Mouse (Mus musculus): ENCODE measurements around the gene Adssl1.

Gene Adssl1

GRCm38 (mm10) chr12:112653157-112653824 is 33.4 kb downstream of the Adssl1 start:
- DNase-seq (ENCODE audit: low spot score in 2 of 2), result peak; percentile 73 to 81

GRCm38 (mm10) chr12:112654076-112654475 is 34.2 kb downstream of the Adssl1 start:
- no peak for DNase-seq (ENCODE audit: low spot score in 2 of 2)

GRCm38 (mm10) chr12:112658619-112659018 is 38.8 kb downstream of the Adssl1 start:
- DNase-seq (ENCODE audit: low spot score in 2 of 2), result no peak

GRCm38 (mm10) chr12:112659109-112659508 is 39.3 kb downstream of the Adssl1 start:
- DNase-seq (ENCODE audit: low spot score in 2 of 2), result peak; percentile 51 to 73

- no peak for DNase-seq (ENCODE audit: low spot score in 2 of 2)
These were observed 40.9 kb downstream of the Adssl1 start for GRCm38 (mm10) chr12:112660576-112661326.

GRCm38 (mm10) chr12:112661327-112661605 is 41.4 kb downstream of the Adssl1 start:
- DNase-seq (ENCODE audit: low spot score in 2 of 2), result no peak

GRCm38 (mm10) chr12:112661851-112662250 is 42.0 kb downstream of the Adssl1 start:
- DNase-seq (ENCODE audit: low spot score in 2 of 2), result no peak

GRCm38 (mm10) chr12:112663303-112663702 is 43.5 kb downstream of the Adssl1 start:
- no peak for DNase-seq (ENCODE audit: low spot score in 2 of 2)

- DNase-seq (ENCODE audit: low spot score in 2 of 2), result no peak
These were observed 43.9 kb downstream of the Adssl1 start for GRCm38 (mm10) chr12:112663716-112664115.

- DNase-seq (ENCODE audit: low spot score in 2 of 2), result no peak
These were observed 44.3 kb downstream of the Adssl1 start for GRCm38 (mm10) chr12:112664124-112664523.

- DNase-seq (ENCODE audit: low spot score in 2 of 2), result no peak
These were observed 44.8 kb downstream of the Adssl1 start for GRCm38 (mm10) chr12:112664656-112665055.

GRCm38 (mm10) chr12:112665445-112665844 is 45.6 kb downstream of the Adssl1 start:
- DNase-seq (ENCODE audit: low spot score in 2 of 2), result no peak

- DNase-seq (ENCODE audit: low spot score in 2 of 2), result no peak
These were observed 46.2 kb downstream of the Adssl1 start for GRCm38 (mm10) chr12:112665881-112666544.

GRCm38 (mm10) chr12:112667619-112668297 is 47.9 kb downstream of the Adssl1 start:
- no peak for DNase-seq (ENCODE audit: low spot score in 2 of 2)

GRCm38 (mm10) chr12:112670718-112671393 is 51.0 kb downstream of the Adssl1 start:
- no peak for DNase-seq (ENCODE audit: low spot score in 2 of 2)

GRCm38 (mm10) chr12:112671891-112672290 is 52.0 kb downstream of the Adssl1 start:
- no peak for DNase-seq (ENCODE audit: low spot score in 2 of 2)

GRCm38 (mm10) chr12:112672744-112673575 is 53.1 kb downstream of the Adssl1 start:
- DNase-seq (ENCODE audit: low spot score in 2 of 2), result no peak

- no peak for DNase-seq (ENCODE audit: low spot score in 2 of 2)
These were observed 53.8 kb downstream of the Adssl1 start for GRCm38 (mm10) chr12:112673576-112674091.

GRCm38 (mm10) chr12:112674132-112675011 is 54.5 kb downstream of the Adssl1 start, which contains the start of gene Akt1:
TSS of gene Akt1 (minus strand) at chr12:112674884.
- DNase-seq (ENCODE audit: low spot score in 2 of 2), result peak in 1 of 2 experiments; percentile 35

All from spleen, postnatal 14 days (tissue).